Mouse (Mus musculus) lung, postnatal 0 days (tissue): Measurements from ENCODE around the gene Hacd4.

ENCODE experiments used
- CTCF ChIP-seq: IDR thresholded peaks from 2 replicates; pipeline ENCODE4 v1.5.1; 2016; ENCODE audit warnings: antibody characterized with exemption, mild to moderate bottlenecking
- EP300 ChIP-seq: IDR thresholded peaks from 2 replicates; pipeline ENCODE4 v1.6.1; 2016; ENCODE audit warnings: antibody characterized with exemption, mild to moderate bottlenecking, control low read depth

- TF ChIP-seq CTCF: no peak
- no peak for TF ChIP-seq EP300
These were observed 6.2 kb downstream of the Hacd4 start for GRCm38 (mm10) chr4:88432412-88433024.
